Mouse (Mus musculus): ENCODE measurements around the gene Ptges2.

DNA sequence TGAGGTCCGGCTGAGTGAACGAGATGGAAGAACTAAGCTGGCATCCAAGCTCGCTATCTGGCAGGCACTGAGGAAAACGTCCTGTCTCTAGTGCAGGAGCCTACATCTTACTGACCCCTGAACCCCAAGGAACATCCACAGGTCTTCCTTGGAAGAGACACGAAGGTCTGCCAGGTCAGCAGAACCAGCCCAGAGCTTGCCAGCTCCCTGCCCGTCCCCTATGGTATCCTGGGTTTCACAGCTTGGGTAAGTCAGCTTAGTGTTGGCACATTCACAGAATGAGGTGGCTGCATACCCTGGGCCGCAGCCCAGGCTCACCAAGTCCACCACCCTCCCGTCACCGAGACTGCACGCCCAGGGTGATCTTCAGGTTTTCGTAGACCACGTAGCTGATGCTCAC lies 20.1 kb downstream of the Ptges2 start:
- TF ChIP-seq CTCF (IDR thresholded peaks at IDR 0.05; ENCODE audit: control insufficient read depth, insufficient read depth, insufficient replicate concordance, low read depth, low read length), result no peak
- no peak for TF ChIP-seq POLR2A (IDR thresholded peaks at IDR 0.05; ENCODE audit: control insufficient read depth, low read depth, low read length)

All from testis, adult 2 months (tissue).